8 mouse cellular contexts compared by ENCODE assay signal in the genomic region with DNA sequence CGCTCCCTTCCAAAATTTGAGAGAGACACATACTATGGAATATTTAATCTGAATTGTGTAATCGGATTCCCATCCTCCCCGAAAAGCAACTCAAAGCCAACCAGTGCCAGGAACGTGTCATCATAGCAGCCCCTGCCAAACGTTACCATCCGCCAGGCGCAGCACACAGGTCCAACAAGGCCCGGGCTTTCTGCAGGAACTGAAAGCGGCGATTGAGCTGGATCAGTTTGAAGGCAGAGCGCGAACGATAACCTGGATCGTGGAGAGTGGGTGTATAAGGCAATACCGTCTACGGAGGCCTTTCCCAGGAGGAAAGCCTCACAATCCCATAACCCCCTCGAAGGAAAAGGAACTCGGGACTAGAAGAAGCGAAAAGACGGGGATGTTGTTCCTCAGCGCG. TPM values are rescaled to one million over a fixed set of nuclear protein-coding genes. Genes with fewer than 3 reads are reported as not detected.
DNase-seq lines count a peak whose midpoint lies in the region; ATAC-seq and TF ChIP-seq lines count a peak whose summit lies in the region.

No protein-coding gene starts in this region.

- H3K36me3 ChIP-seq in heart, embryonic 12.5 days = peaks cover 54% of the 10 kb centered on the region
- peaks cover 51% of the 10 kb centered on the region for H3K36me3 ChIP-seq in ES-E14 (ENCODE audit: control insufficient read depth, insufficient read depth, low read length, poor library complexity, severe bottlenecking)
- H3K36me3 ChIP-seq in forebrain, embryonic 12.5 days (replicated peaks) = peaks cover 65% of the 10 kb centered on the region
- peaks cover 75% of the 10 kb centered on the region for H3K36me3 ChIP-seq in liver, embryonic 12.5 days
- H3K36me3 ChIP-seq in stomach, postnatal 0 days (ENCODE audit: control insufficient read depth, insufficient read depth, low read length) = peaks cover 4% of the 10 kb centered on the region

- H3K4me2 ChIP-seq in heart, embryonic 12.5 days = peak overlapping the region; percentile 93
- peak overlapping the region; percentile 97 for H3K4me2 ChIP-seq in forebrain, embryonic 12.5 days
- peak overlapping the region; percentile 81 for H3K4me2 ChIP-seq in liver, embryonic 12.5 days
- peak overlapping the region; percentile 76 for H3K4me2 ChIP-seq in stomach, postnatal 0 days (replicated peaks; ENCODE audit: low read depth)

- 3% methylated on average over 22 of the region's 22 CpGs for WGBS in heart, embryonic 12.5 days
- WGBS in forebrain, embryonic 12.5 days = 5% methylated on average over 22 of the region's 22 CpGs
- 1% methylated on average over 22 of the region's 22 CpGs for WGBS in liver, embryonic 12.5 days (ENCODE audit: insufficient replicate concordance)
- WGBS in stomach, postnatal 0 days = 3% methylated on average over 22 of the region's 22 CpGs

- peak overlapping the region; percentile 81 for H3K9ac ChIP-seq in heart, embryonic 12.5 days
- H3K9ac ChIP-seq in ES-E14 (ENCODE audit: insufficient read depth, low read depth, low read length, poor library complexity, severe bottlenecking) = peak overlapping the region; percentile 100
- peak overlapping the region; percentile 85 for H3K9ac ChIP-seq in forebrain, embryonic 12.5 days
- H3K9ac ChIP-seq in liver, embryonic 12.5 days = peak overlapping the region; percentile 85
- peak overlapping the region; percentile 65 for H3K9ac ChIP-seq in stomach, postnatal 0 days (ENCODE audit: low read length)

- H3K4me3 ChIP-seq in heart, embryonic 12.5 days = peak overlapping the region; percentile 86
- H3K4me3 ChIP-seq in ES-E14 (ENCODE audit: insufficient read depth in 1 of 2, low read depth in 1 of 2, low read length in 2 of 2, poor library complexity in 1 of 2, severe bottlenecking in 1 of 2) = peak overlapping the region; percentile 96 to 100
- peak overlapping the region; percentile 79 for H3K4me3 ChIP-seq in forebrain, embryonic 12.5 days (replicated peaks)
- peak overlapping the region; percentile 79 for H3K4me3 ChIP-seq in liver, embryonic 12.5 days
- H3K4me3 ChIP-seq in stomach, postnatal 0 days (ENCODE audit: low read depth, low read length) = peak overlapping the region; percentile 69

- ATAC-seq in heart, embryonic 12.5 days (ENCODE audit: insufficient number of reproducible peaks, low FRiP score) = no peak
- ATAC-seq in forebrain, embryonic 12.5 days (ENCODE audit: low FRiP score) = no peak
- no peak for ATAC-seq in liver, embryonic 12.5 days
- no peak; the same call in 1 of the 2 replicates for ATAC-seq in stomach, postnatal 0 days (ENCODE audit: low FRiP score, low TSS enrichment)

- in situ Hi-C loops in ES-E14 (cut with MboI; ENCODE audit: low sequenced_read_pairs in 2 of 2, unreplicated experiment in 2 of 2) = no loop called here

- no peak for TF ChIP-seq EP300 in stomach, postnatal 0 days (optimal IDR thresholded peaks at IDR 0.05)

- H3K27me3 ChIP-seq in heart, embryonic 12.5 days (replicated peaks) = no peaks in the 10 kb centered on the region
- H3K27me3 ChIP-seq in forebrain, embryonic 12.5 days = no peaks in the 10 kb centered on the region
- no peaks in the 10 kb centered on the region for H3K27me3 ChIP-seq in liver, embryonic 12.5 days (replicated peaks)
- no peaks in the 10 kb centered on the region for H3K27me3 ChIP-seq in stomach, postnatal 0 days (ENCODE audit: control insufficient read depth, insufficient read depth, low read length)

- H3K4me1 ChIP-seq in heart, embryonic 12.5 days (replicated peaks) = peaks cover 20% of the 10 kb centered on the region
- peaks cover 4 to 10% of the 10 kb centered on the region in 2 experiments; a peak in 3 of 4 replicates for H3K4me1 ChIP-seq in ES-E14 (ENCODE audit: control insufficient read depth in 2 of 2, insufficient read depth in 2 of 2, low read length in 2 of 2, poor library complexity in 1 of 2)
- H3K4me1 ChIP-seq in forebrain, embryonic 12.5 days = peaks cover 23% of the 10 kb centered on the region
- H3K4me1 ChIP-seq in liver, embryonic 12.5 days = peaks cover 35% of the 10 kb centered on the region
- H3K4me1 ChIP-seq in stomach, postnatal 0 days (replicated peaks; ENCODE audit: control insufficient read depth, insufficient read depth) = 0 out of 2 replicates have a peak, but pooled peaks cover 2% of the 10 kb centered on the region

- H3K27ac ChIP-seq in heart, embryonic 12.5 days (ENCODE audit: poor library complexity, severe bottlenecking) = peak overlapping the region; percentile 31
- H3K27ac ChIP-seq in ES-E14 (ENCODE audit: insufficient read depth, low read depth, low read length, poor library complexity, severe bottlenecking) = peak overlapping the region; percentile 76
- H3K27ac ChIP-seq in forebrain, embryonic 12.5 days = 0 out of 2 replicates have a peak overlapping the region, but pooled peaks have one; percentile 82
- peak overlapping the region; percentile 86 for H3K27ac ChIP-seq in liver, embryonic 12.5 days
- peak overlapping the region; percentile 61 for H3K27ac ChIP-seq in stomach, postnatal 0 days (replicated peaks)

- no peak for TF ChIP-seq CTCF in stomach, postnatal 0 days (IDR thresholded peaks at IDR 0.05; ENCODE audit: low read depth)

- no peak for DNase-seq in heart, adult 8-10 months (ENCODE audit: low spot score)
- no peak for DNase-seq in ES-E14 (ENCODE audit: low read depth, low spot score)
- DNase-seq in stomach, postnatal 0 days (ENCODE audit: low spot score) = peak; percentile 50
- no peak for DNase-seq in thymus, adult 18-20 months
- DNase-seq in spleen, postnatal 14 days (ENCODE audit: low spot score in 2 of 2) = no peak

- H3K9me3 ChIP-seq in heart, embryonic 12.5 days (replicated peaks) = no peaks in the 10 kb centered on the region
- no peaks in the 10 kb centered on the region for H3K9me3 ChIP-seq in ES-E14 (ENCODE audit: control insufficient read depth, insufficient read depth, low read depth, low read length)
- no peaks in the 10 kb centered on the region for H3K9me3 ChIP-seq in forebrain, embryonic 12.5 days
- no peaks in the 10 kb centered on the region for H3K9me3 ChIP-seq in liver, embryonic 12.5 days (replicated peaks)
- H3K9me3 ChIP-seq in stomach, postnatal 0 days (ENCODE audit: control insufficient read depth, low read length) = no peaks in the 10 kb centered on the region

TF ChIP-seq in ES-E14, 5 proteins besides CTCF, POLR2A, EP300 and RAD21:
- no peak for TF ChIP-seq ZNF384 (IDR thresholded peaks at IDR 0.05; ENCODE audit: low read depth, low read length)
- TF ChIP-seq MAFK (IDR thresholded peaks at IDR 0.05; ENCODE audit: insufficient read depth, low read depth, low read length) = no peak
- TF ChIP-seq HCFC1 (IDR thresholded peaks at IDR 0.05; ENCODE audit: borderline replicate concordance, insufficient read depth, low read length) = no peak
- no peak for TF ChIP-seq ZC3H11A (IDR thresholded peaks at IDR 0.05; ENCODE audit: borderline replicate concordance, low read depth, low read length)
- TF ChIP-seq CHD2 (IDR thresholded peaks at IDR 0.05; ENCODE audit: low read depth, low read length) = no peak
TF ChIP-seq in ES-E14: peak in this region for 0.

RNA-seq across cellular contexts. Expression of a gene that starts 0.7 kb away (rescaled TPM):
- polyA plus RNA-seq in heart, embryonic 12.5 days (2016; fragmentation: Nextera tagmentation; extraction: Ambion mirVana) = 45.3 and 45.9 TPM in 2 replicates
- total RNA-seq in heart, adult 8-10 months (2022) = 10 to 100 TPM; 19.3 to 23.1 (median 21.2) TPM
- 304 and 403 TPM in 2 replicates for total RNA-seq in ES-E14 (2012; rRNA removed)
- polyA plus RNA-seq in forebrain, embryonic 12.5 days (2016; fragmentation: Nextera tagmentation; extraction: Ambion mirVana) = 63.0 and 69.1 TPM in 2 replicates
- polyA plus RNA-seq in liver, embryonic 12.5 days (2016; fragmentation: Nextera tagmentation; extraction: Ambion mirVana) = 80.9 and 83.5 TPM in 2 replicates
- polyA plus RNA-seq in stomach, postnatal 0 days (2015; fragmentation: Nextera tagmentation; extraction: Ambion mirVana) = 24.4 and 24.5 TPM in 2 replicates

RNA-seq across cellular contexts. Expression of a gene that starts 0.8 kb away (rescaled TPM):
- polyA plus RNA-seq in heart, embryonic 12.5 days (2016; fragmentation: Nextera tagmentation; extraction: Ambion mirVana) = 247 and 253 TPM in 2 replicates
- total RNA-seq in heart, adult 8-10 months (2022) = 100 to 1,000 TPM in 3 of 4 experiments, 10 to 100 TPM in 1; 99.8 to 112 (median 103) TPM
- 161 and 263 TPM in 2 replicates for total RNA-seq in ES-E14 (2012; rRNA removed)
- polyA plus RNA-seq in forebrain, embryonic 12.5 days (2016; fragmentation: Nextera tagmentation; extraction: Ambion mirVana) = 334 and 335 TPM in 2 replicates
- 219 and 221 TPM in 2 replicates for polyA plus RNA-seq in liver, embryonic 12.5 days (2016; fragmentation: Nextera tagmentation; extraction: Ambion mirVana)
- polyA plus RNA-seq in stomach, postnatal 0 days (2015; fragmentation: Nextera tagmentation; extraction: Ambion mirVana) = 202 and 206 TPM in 2 replicates

RNA-seq across cellular contexts. Expression of a gene that starts 17.6 kb away (rescaled TPM):
- 24.6 and 25.3 TPM in 2 replicates for polyA plus RNA-seq in heart, embryonic 12.5 days (2016; fragmentation: Nextera tagmentation; extraction: Ambion mirVana)
- total RNA-seq in heart, adult 8-10 months (2022) = 10 to 100 TPM; 14.3 to 16.7 (median 15.5) TPM
- total RNA-seq in ES-E14 (2012; rRNA removed) = 45.0 and 47.7 TPM in 2 replicates
- polyA plus RNA-seq in forebrain, embryonic 12.5 days (2016; fragmentation: Nextera tagmentation; extraction: Ambion mirVana) = 26.1 and 26.5 TPM in 2 replicates
- 52.4 and 55.2 TPM in 2 replicates for polyA plus RNA-seq in liver, embryonic 12.5 days (2016; fragmentation: Nextera tagmentation; extraction: Ambion mirVana)
- 43.5 and 47.6 TPM in 2 replicates for polyA plus RNA-seq in stomach, postnatal 0 days (2015; fragmentation: Nextera tagmentation; extraction: Ambion mirVana)

RNA-seq across cellular contexts. Expression of a gene that starts 21.3 kb away (rescaled TPM):
- 0.05 and 0.06 TPM in 2 replicates for polyA plus RNA-seq in heart, embryonic 12.5 days (2016; fragmentation: Nextera tagmentation; extraction: Ambion mirVana)
- total RNA-seq in heart, adult 8-10 months (2022) = under 1 TPM in 1 of 4 experiments, not detected in 3; 0.08 TPM
- 1.0 and 1.3 TPM in 2 replicates for total RNA-seq in ES-E14 (2012; rRNA removed)
- polyA plus RNA-seq in forebrain, embryonic 12.5 days (2016; fragmentation: Nextera tagmentation; extraction: Ambion mirVana) = 0.33 and 0.34 TPM in 2 replicates
- polyA plus RNA-seq in liver, embryonic 12.5 days (2016; fragmentation: Nextera tagmentation; extraction: Ambion mirVana) = 0.57 and 0.83 TPM in 2 replicates
- polyA plus RNA-seq in stomach, postnatal 0 days (2015; fragmentation: Nextera tagmentation; extraction: Ambion mirVana) = 0.07 and 0.10 TPM in 2 replicates

RNA-seq across cellular contexts. Expression of a gene that starts 38.4 kb away (rescaled TPM):
- 59.1 and 60.7 TPM in 2 replicates for polyA plus RNA-seq in heart, embryonic 12.5 days (2016; fragmentation: Nextera tagmentation; extraction: Ambion mirVana)
- 10 to 100 TPM; 24.7 to 30.7 (median 27.3) TPM for total RNA-seq in heart, adult 8-10 months (2022)
- 48.2 and 64.3 TPM in 2 replicates for total RNA-seq in ES-E14 (2012; rRNA removed)
- 122 and 129 TPM in 2 replicates for polyA plus RNA-seq in forebrain, embryonic 12.5 days (2016; fragmentation: Nextera tagmentation; extraction: Ambion mirVana)
- 42.3 and 42.6 TPM in 2 replicates for polyA plus RNA-seq in liver, embryonic 12.5 days (2016; fragmentation: Nextera tagmentation; extraction: Ambion mirVana)
- polyA plus RNA-seq in stomach, postnatal 0 days (2015; fragmentation: Nextera tagmentation; extraction: Ambion mirVana) = 27.2 TPM in 2 replicates

Comparison
In these comparisons a context has a peak if more than half of its experiments do, and no peak if none do; other contexts are left out.
1. H3K27ac ChIP-seq: peak in every context shown above with its lines; median percentile 86 in liver, embryonic 12.5 days; 82 in forebrain, embryonic 12.5 days; 76 in ES-E14; 61 in stomach, postnatal 0 days; 31 in heart, embryonic 12.5 days.